Mouse (Mus musculus) forebrain, embryonic 14.5 days (tissue): Measurements from ENCODE around the gene Aatk. TPM values are rescaled to one million over a fixed set of nuclear protein-coding genes. Genes with fewer than 3 reads are reported as not detected.

Source experiments
- ATAC-seq: fragments of 200-750 bp; cut with Nextera tagmentation; 2 replicates; pipeline ENCODE4 v1.8.0; 2017; ENCODE audit warnings: mild to moderate bottlenecking, moderate library complexity
- DNase-seq: peaks from one replicate; pipeline ENCODE4 v3.0.0-alpha.2; 2015; ENCODE audit warnings: low spot score
- H3K27ac ChIP-seq: fragments of 300-500 bp; sonication (generic); 2 replicates; pipeline ENCODE4 v1.5.1; 2014; ENCODE audit warnings: low read depth, mild to moderate bottlenecking, control low read depth, low read length, moderate library complexity
- H3K27me3 ChIP-seq: fragments of 300-500 bp; sonication (generic); replicated peaks from 2 replicates; pipeline ENCODE4 v1.6.1; 2014; ENCODE audit warnings: low read length, control low read depth, mixed read lengths; ENCODE audit not compliant: control insufficient read depth, insufficient read depth
- H3K36me3 ChIP-seq: fragments of 300-500 bp; sonication (generic); 2 replicates; pipeline ENCODE4 v1.6.1; 2014; ENCODE audit warnings: low read length, control low read depth; ENCODE audit not compliant: control insufficient read depth, insufficient read depth
- H3K4me1 ChIP-seq: fragments of 300-500 bp; sonication (generic); 2 replicates; pipeline ENCODE4 v1.6.1; 2014; ENCODE audit warnings: antibody characterized with exemption, low read length, control low read depth; ENCODE audit not compliant: control insufficient read depth, insufficient read depth
- H3K4me2 ChIP-seq: fragments of 300-500 bp; sonication (generic); 2 replicates; pipeline ENCODE4 v1.6.1; 2014; ENCODE audit warnings: mild to moderate bottlenecking, control low read depth, low read length
- H3K4me3 ChIP-seq: fragments of 300-500 bp; sonication (generic); 2 replicates; pipeline ENCODE4 v1.5.1; 2014; ENCODE audit warnings: low read depth, low read length, control low read depth
- H3K9ac ChIP-seq: fragments of 300-500 bp; sonication (generic); 2 replicates; pipeline ENCODE4 v1.6.1; 2014; ENCODE audit warnings: mild to moderate bottlenecking, low read length, control low read depth, moderate library complexity
- H3K9me3 ChIP-seq: fragments of 300-500 bp; sonication (generic); replicated peaks from 2 replicates; pipeline ENCODE4 v1.6.1; 2016; ENCODE audit warnings: low read length, control low read depth, mixed read lengths; ENCODE audit not compliant: control insufficient read depth
- WGBS: fragments of 180-500 bp; shearing (Covaris S2); extraction: QIAGEN DNeasy Blood & Tissue Kit; methylation state at CpG from one replicate; pipeline ENCODE4 v1.1.7; 2014; 5-methylcytosine and 5-hydroxymethylcytosine counted together
- polyA plus RNA-seq: library from polyadenylated mRNA; unstranded; fragments of >200 nt; fragmentation: Nextera tagmentation; extraction: Ambion mirVana; gene quantifications from 2 replicates; pipeline ENCODE4 v1.2.1, GENCODE M21; 2014

Gene Aatk
- polyA plus RNA-seq, 1 experiment from 2014 or later: 10.9 TPM

DNA sequence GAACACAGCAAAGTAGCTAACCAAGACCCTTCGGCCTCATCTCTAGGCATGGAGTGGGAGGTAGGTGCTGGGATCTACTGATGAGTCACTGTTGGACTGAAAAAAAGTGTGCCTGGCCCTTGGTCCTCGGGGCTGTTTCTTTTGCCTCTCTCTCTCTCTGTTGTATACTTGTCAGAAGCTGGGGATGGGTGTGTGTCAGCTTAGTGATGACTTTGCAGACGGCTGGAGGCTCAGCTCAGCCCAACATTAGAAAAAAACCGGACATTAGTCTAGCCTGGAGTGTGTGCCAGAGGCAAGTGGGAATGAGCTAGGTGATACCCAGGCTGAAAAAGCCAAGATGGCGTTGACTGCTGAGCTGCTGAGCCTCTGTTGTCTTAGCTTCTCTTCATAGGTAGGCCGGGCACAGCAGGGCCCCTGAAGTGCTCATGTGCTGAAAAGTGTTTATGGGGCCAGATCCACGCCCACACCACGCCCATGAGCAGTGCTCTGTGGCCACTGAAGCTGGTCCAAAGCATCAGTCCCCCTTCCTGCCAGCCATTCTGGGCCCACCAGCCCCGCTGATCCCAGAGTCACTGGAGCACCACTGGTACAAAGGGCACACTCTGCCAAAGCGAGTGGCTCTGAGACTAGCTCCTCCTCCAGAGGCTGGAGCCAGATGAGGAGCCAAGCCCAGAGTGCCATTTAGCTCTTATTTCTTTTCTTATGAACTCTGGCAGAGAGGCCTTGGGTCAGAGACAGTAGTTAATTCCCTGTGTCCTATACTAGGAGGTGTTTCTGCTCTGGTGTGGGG lies 67.2 kb downstream of the Aatk start:
- DNase-seq: no peak
- no peak for ATAC-seq
- no peak overlapping the region for H3K4me2 ChIP-seq
- 0 out of 2 replicates have a peak, but pooled peaks cover 4% of the 10 kb centered on the region for H3K36me3 ChIP-seq
- no peak overlapping the region for H3K9ac ChIP-seq
- WGBS: 82% methylated on average over 10 of the region's 10 CpGs
- no peaks in the 10 kb centered on the region for H3K9me3 ChIP-seq
- no peak overlapping the region for H3K4me3 ChIP-seq
- H3K4me1 ChIP-seq: no peaks in the 10 kb centered on the region
- no peak overlapping the region for H3K27ac ChIP-seq
- no peaks in the 10 kb centered on the region for H3K27me3 ChIP-seq

DNA sequence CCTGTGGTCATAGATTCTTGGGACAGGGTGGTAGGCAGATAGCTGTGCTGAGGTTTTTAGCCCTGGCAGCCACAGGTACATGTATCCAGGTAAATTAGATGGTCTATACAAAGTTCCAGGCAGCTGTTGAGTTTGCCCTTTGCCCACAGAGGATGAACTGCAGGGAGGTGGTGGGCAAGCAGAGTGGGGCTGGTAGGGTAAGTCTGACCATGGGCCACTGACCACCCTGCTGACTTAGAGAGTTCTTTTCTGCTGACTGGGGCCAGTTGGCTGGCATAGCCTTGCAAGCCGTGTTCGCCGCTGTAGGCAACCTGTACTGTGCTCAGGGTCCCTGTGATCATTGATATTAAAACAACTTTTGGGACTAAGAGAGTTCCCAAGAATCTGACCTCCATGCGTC lies 68.3 kb downstream of the Aatk start:
- WGBS: 96% methylated on average over 4 of the region's 4 CpGs
- ATAC-seq (no peak), DNase-seq (no peak)
- Histone ChIP-seq H3K27me3 (no peaks in the 10 kb centered on the region), H3K9me3 (no peaks in the 10 kb centered on the region), H3K4me1 (no peaks in the 10 kb centered on the region), H3K27ac (no peak overlapping the region), H3K36me3 (0 out of 2 replicates have a peak, but pooled peaks cover 4% of the 10 kb centered on the region), H3K9ac (no peak overlapping the region), H3K4me2 (no peak overlapping the region), H3K4me3 (no peak overlapping the region)

DNA sequence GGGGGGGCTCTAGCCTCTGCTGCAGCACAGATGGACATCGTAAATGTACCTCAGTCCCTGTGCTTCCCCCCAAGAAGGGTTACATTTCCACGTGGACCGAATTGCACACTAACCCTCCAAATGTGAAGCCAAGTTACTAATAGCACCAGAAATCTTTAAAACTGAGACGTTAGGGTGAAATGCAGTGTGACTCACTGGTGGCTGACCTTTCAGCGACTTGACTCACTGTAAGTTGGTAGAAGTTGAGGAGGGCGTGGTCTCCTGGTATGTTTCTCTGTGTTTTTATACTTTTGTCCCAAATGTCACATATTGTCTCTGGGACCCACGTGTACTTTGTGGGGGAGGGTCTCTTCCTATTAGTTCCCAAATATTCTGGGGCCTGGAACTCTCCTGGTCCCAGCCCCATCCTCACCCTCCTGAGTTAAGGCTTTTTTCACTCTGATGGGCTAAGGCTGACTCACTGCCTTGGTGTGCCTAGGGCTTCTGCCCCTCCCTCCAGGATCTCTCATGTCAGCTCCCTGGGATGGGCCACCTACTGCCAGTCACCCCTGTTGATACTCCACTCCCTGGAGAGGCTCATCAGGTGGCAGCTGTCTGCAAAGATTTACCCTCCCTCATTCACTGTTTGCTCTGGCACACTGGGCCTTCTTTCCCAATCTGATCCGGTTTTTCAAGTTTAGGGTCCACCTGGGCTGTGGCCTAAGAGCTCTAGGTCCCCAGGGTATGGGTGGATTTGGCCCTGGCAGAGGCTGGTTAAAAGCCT lies 71.0 kb downstream of the Aatk start:
- ATAC-seq (no peak), DNase-seq (no peak)
- Histone ChIP-seq H3K4me3 (no peak overlapping the region), H3K9ac (no peak overlapping the region), H3K27me3 (no peaks in the 10 kb centered on the region), H3K9me3 (no peaks in the 10 kb centered on the region), H3K4me1 (no peaks in the 10 kb centered on the region), H3K4me2 (no peak overlapping the region), H3K36me3 (no peaks in the 10 kb centered on the region), H3K27ac (no peak overlapping the region)
- WGBS: 89% methylated on average over 8 of the region's 8 CpGs

DNA sequence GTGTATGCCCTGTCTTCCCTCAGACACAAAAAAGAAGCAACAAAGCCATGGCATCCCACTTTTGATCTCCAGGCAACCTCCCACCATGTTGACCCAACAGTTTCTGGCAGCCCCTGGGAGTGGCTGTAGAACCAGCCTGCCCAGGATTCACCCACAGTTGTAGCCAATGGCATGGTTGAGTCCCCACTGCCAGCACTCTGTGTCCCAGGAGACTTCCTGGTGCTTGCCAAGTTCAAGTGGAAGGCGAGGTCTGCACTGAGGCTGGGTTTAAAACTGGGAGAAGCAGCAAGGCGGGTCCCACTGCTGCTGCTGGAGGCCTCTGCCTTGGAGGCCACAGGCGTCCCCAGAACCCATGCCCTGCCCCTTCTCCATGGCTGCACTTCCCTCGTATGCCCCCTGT lies 73.2 kb downstream of the Aatk start:
- H3K4me3 ChIP-seq: no peak overlapping the region
- H3K9ac ChIP-seq: no peak overlapping the region
- 79% methylated on average over 4 of the region's 4 CpGs for WGBS
- DNase-seq (no peak), ATAC-seq (no peak)
- no peak overlapping the region for H3K27ac ChIP-seq
- no peaks in the 10 kb centered on the region for H3K9me3 ChIP-seq
- no peak overlapping the region for H3K4me2 ChIP-seq
- H3K36me3 ChIP-seq: no peaks in the 10 kb centered on the region
- peaks cover 13% of the 10 kb centered on the region for H3K4me1 ChIP-seq
- H3K27me3 ChIP-seq: no peaks in the 10 kb centered on the region

DNA sequence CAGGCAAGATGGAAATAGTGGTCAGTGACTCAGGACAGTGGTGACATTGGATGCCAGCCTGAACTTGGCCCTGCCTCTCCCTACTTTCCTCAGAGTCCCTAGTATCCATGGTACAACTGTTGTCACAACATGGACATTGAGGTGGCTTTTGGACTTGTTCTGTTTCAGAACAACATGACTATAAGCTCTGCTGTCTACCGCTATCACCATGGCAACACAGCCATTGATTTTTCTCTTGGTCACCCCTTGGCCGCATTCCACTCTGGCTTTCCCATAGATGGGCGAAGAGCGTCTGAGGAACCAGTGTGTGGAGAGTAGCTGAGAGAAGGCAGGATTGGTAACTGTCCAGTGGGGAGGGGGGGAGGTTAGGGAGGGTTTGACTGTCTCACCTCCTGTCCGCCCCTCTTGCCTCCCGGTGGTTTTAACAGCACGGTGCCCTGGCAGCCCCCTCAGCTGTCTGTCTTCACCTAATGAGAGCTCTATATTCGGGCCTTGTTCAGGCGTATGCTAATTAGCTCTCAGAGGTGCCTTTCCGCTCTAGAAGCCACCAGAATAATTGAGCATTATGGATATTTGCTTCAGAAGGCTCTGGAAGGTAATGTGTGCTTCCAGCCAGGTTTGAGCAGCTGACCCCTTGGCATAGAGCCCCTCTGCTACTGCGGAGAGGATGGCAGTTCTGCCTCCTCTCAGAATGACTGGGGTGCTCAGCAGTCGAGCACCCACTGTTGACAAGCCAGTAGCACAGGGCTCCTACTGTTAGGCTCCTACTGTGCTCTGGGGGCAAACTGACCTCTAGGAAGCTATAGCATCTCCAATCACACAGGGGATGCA lies 76.7 kb downstream of the Aatk start:
- H3K36me3 ChIP-seq: no peaks in the 10 kb centered on the region
- H3K9ac ChIP-seq: no peak overlapping the region
- peak overlapping the region; percentile 44; the same call in 1 of the 2 replicates for H3K27ac ChIP-seq
- no peaks in the 10 kb centered on the region for H3K27me3 ChIP-seq
- 19% methylated on average over 12 of the region's 12 CpGs for WGBS
- ATAC-seq (peak; percentile 29; the same call in 1 of the 2 replicates), DNase-seq (peak; percentile 62)
- no peak overlapping the region for H3K4me2 ChIP-seq
- no peak overlapping the region for H3K4me3 ChIP-seq
- H3K9me3 ChIP-seq: no peaks in the 10 kb centered on the region
- peaks cover 13% of the 10 kb centered on the region for H3K4me1 ChIP-seq

DNA sequence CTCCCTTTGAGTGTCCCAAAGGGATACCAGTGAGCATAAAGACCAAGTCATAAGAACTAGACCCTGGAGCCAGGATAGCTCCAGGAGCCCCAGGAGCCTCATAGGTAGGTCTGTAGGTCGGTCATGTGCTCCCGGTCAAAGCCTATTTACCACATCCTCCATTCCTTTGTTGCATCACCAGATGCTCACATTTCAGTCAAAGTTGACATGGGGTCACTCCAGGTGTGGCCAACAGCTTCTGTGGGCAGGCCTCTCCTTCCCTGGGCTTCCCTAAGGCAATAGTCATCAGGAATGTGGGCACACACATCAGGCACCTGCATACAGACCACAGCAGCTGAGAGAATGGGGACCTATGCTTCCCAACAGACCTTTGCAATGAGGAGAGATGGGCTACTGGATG lies 79.1 kb downstream of the Aatk start:
- H3K9ac ChIP-seq: no peak overlapping the region
- no peaks in the 10 kb centered on the region for H3K9me3 ChIP-seq
- no peaks in the 10 kb centered on the region for H3K27me3 ChIP-seq
- H3K27ac ChIP-seq: no peak overlapping the region
- H3K4me1 ChIP-seq: peaks cover 13% of the 10 kb centered on the region
- H3K4me2 ChIP-seq: no peak overlapping the region
- no peak for DNase-seq
- ATAC-seq: no peak
- no peaks in the 10 kb centered on the region for H3K36me3 ChIP-seq
- no peak overlapping the region for H3K4me3 ChIP-seq
- WGBS: 74% methylated on average over 2 of the region's 2 CpGs

DNA sequence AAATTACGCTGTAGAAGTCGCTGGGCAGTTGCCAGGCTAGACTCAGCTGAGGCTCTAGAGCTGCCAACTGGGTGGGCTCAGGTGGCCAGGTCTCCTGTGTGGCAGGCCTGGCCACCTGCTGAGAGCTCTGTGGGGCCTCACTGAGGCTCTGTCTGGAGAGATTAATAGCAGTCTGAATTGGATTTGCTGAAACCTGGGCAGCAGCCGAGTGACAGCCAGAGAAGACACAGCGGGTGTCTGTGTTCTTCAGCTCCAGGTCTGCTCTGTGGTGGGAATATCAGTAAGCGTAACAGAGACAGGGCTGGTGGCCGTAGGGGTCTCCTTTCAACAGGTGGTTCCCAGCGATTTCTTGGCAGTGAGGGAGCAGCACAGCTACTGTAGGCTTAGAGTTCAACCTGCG lies 79.6 kb downstream of the Aatk start:
- WGBS: 74% methylated on average over 8 of the region's 8 CpGs
- Histone ChIP-seq H3K27me3 (no peaks in the 10 kb centered on the region), H3K36me3 (no peaks in the 10 kb centered on the region), H3K4me1 (peaks cover 13% of the 10 kb centered on the region), H3K4me3 (no peak overlapping the region), H3K9ac (no peak overlapping the region), H3K4me2 (no peak overlapping the region), H3K27ac (no peak overlapping the region), H3K9me3 (no peaks in the 10 kb centered on the region)
- no peak for ATAC-seq
- DNase-seq: no peak

DNA sequence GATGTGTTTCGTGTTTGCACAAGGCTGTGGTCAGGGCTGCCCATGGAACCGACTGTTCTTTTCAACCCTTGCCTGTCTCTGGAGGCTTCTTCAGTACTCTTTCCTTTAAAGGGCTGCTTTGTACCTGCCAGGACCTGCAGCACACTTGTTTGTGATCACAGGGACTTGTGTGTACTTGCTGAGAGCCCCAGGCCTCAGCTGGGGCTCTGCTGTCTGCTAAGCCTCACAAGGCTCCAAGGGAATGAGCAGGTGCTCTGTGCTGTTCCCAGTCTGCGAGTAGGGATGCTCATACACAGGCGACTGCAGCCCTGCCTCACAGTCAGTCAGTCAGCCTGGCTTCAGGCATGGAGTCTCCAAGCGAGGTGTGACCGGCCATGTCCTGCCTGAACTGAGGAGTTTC lies 80.7 kb downstream of the Aatk start:
- ATAC-seq (no peak), DNase-seq (no peak)
- WGBS: 87% methylated on average over 6 of the region's 6 CpGs
- no peaks in the 10 kb centered on the region for H3K36me3 ChIP-seq
- H3K9ac ChIP-seq: no peak overlapping the region
- H3K4me1 ChIP-seq: peaks cover 13% of the 10 kb centered on the region
- H3K27me3 ChIP-seq: no peaks in the 10 kb centered on the region
- no peaks in the 10 kb centered on the region for H3K9me3 ChIP-seq
- H3K4me3 ChIP-seq: no peak overlapping the region
- no peak overlapping the region for H3K27ac ChIP-seq
- no peak overlapping the region for H3K4me2 ChIP-seq
